Mouse (Mus musculus) erythroblast, embryonic 14.5 days (primary cell): ENCODE data around the gene Ctnna3.

Experiments used
- GATA1 ChIP-seq: IDR thresholded peaks from 2 replicates; pipeline ENCODE4 v1.6.1; 2012; ENCODE audit warnings: low read length, inconsistent platforms, mixed read lengths
- TAL1 ChIP-seq: IDR thresholded peaks from 3 replicates; pipeline ENCODE4 v1.6.1; 2012; ENCODE audit warnings: low read length, inconsistent platforms, mixed read lengths

DNA sequence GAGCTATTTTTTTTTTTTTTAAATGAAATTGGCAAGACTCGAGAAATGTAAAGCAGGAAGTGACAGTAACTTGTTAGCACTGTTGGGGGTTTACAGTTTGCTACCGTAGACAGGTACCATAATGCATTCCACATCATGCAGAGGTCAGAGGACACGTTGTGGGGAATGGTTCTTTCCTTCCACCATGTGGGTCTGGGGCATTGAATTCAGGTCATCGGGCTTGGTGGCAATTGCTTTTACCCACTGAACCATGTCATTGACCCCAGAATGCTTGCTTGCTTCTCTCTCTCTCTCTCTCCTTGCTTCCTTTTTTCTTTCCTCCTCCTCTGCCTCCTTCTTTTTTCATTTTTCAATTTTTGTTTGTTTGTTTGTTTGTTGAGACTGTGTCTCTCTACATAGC, 41.0 kb upstream of the Ctnna3 start:
- TF ChIP-seq TAL1 = no peak
- no peak for TF ChIP-seq GATA1
